Mouse (Mus musculus): ENCODE data around the gene Ifi27l2b.
"Not testable (repeated sequence)": the region's sequence is repeated elsewhere in the genome, so short reads cannot be mapped to it uniquely, and the experiment has no call there.

Ifi27l2b gene

GRCm38 (mm10) chr12:103487276-103487675 lies 30.3 kb upstream of the Ifi27l2b start:
- no peaks in the 10 kb centered on the region for H3K9me3 ChIP-seq (ENCODE audit: low read length)
- H3K4me1 ChIP-seq (replicated peaks; ENCODE audit: low read depth, low read length): peaks cover 3% of the 10 kb centered on the region; the same call in 1 of the 2 replicates
- TF ChIP-seq POU5F1 (IDR thresholded peaks at IDR 0.05; ENCODE audit: borderline replicate concordance, low read length) (no peak), CTCF (conservative IDR thresholded peaks at IDR 0.05; ENCODE audit: low read length) (no peak), NANOG (IDR thresholded peaks at IDR 0.05; ENCODE audit: borderline replicate concordance, low read length) (no peak)
- H3K36me3 ChIP-seq (ENCODE audit: insufficient read depth, low read length): no peaks in the 10 kb centered on the region
- no peak overlapping the region for H3K4me3 ChIP-seq (replicated peaks; ENCODE audit: low read length)
- no peaks in the 10 kb centered on the region for H3K27me3 ChIP-seq (ENCODE audit: insufficient read depth, low read length)

- H3K4me3 ChIP-seq (replicated peaks; ENCODE audit: low read length): no peak overlapping the region
- H3K27me3 ChIP-seq (ENCODE audit: insufficient read depth, low read length): no peaks in the 10 kb centered on the region
- peaks cover 3% of the 10 kb centered on the region; the same call in 1 of the 2 replicates for H3K4me1 ChIP-seq (replicated peaks; ENCODE audit: low read depth, low read length)
- no peaks in the 10 kb centered on the region for H3K9me3 ChIP-seq (ENCODE audit: low read length)
- H3K36me3 ChIP-seq (ENCODE audit: insufficient read depth, low read length): no peaks in the 10 kb centered on the region
- TF ChIP-seq POU5F1 (IDR thresholded peaks at IDR 0.05; ENCODE audit: borderline replicate concordance, low read length) (no peak), NANOG (IDR thresholded peaks at IDR 0.05; ENCODE audit: borderline replicate concordance, low read length) (no peak), CTCF (conservative IDR thresholded peaks at IDR 0.05; ENCODE audit: low read length) (no peak)
Observed at GRCm38 (mm10) chr12:103486726-103487125, 29.7 kb upstream of the Ifi27l2b start.

- not testable (repeated sequence) for H3K36me3 ChIP-seq (ENCODE audit: insufficient read depth, low read length); H3K4me1 ChIP-seq (replicated peaks; ENCODE audit: low read depth, low read length); H3K9me3 ChIP-seq (ENCODE audit: low read length); H3K27me3 ChIP-seq (ENCODE audit: insufficient read depth, low read length); H3K4me3 ChIP-seq (replicated peaks; ENCODE audit: low read length)
Observed at GRCm38 (mm10) chr12:103484200-103484972, 27.4 kb upstream of the Ifi27l2b start.

- TF ChIP-seq CTCF (conservative IDR thresholded peaks at IDR 0.05; ENCODE audit: low read length) (no peak), POU5F1 (IDR thresholded peaks at IDR 0.05; ENCODE audit: borderline replicate concordance, low read length) (no peak)
- no peaks in the 10 kb centered on the region for H3K27me3 ChIP-seq (ENCODE audit: insufficient read depth, low read length)
- H3K4me1 ChIP-seq (replicated peaks; ENCODE audit: low read depth, low read length): peaks cover 3% of the 10 kb centered on the region; the same call in 1 of the 2 replicates
- no peaks in the 10 kb centered on the region for H3K36me3 ChIP-seq (ENCODE audit: insufficient read depth, low read length)
- H3K9me3 ChIP-seq (ENCODE audit: low read length): no peaks in the 10 kb centered on the region
- H3K4me3 ChIP-seq (replicated peaks; ENCODE audit: low read length): no peak overlapping the region
Observed at GRCm38 (mm10) chr12:103482781-103483180, 25.8 kb upstream of the Ifi27l2b start.

GRCm38 (mm10) chr12:103481671-103482070 lies 24.6 kb upstream of the Ifi27l2b start:
- TF ChIP-seq NANOG (IDR thresholded peaks at IDR 0.05; ENCODE audit: borderline replicate concordance, low read length) (no peak), POU5F1 (IDR thresholded peaks at IDR 0.05; ENCODE audit: borderline replicate concordance, low read length) (no peak), CTCF (conservative IDR thresholded peaks at IDR 0.05; ENCODE audit: low read length) (no peak)
- Histone ChIP-seq H3K4me3 (replicated peaks; ENCODE audit: low read length) (no peak overlapping the region), H3K36me3 (ENCODE audit: insufficient read depth, low read length) (no peaks in the 10 kb centered on the region), H3K27me3 (ENCODE audit: insufficient read depth, low read length) (no peaks in the 10 kb centered on the region), H3K4me1 (replicated peaks; ENCODE audit: low read depth, low read length) (peaks cover 3% of the 10 kb centered on the region; the same call in 1 of the 2 replicates), H3K9me3 (ENCODE audit: low read length) (no peaks in the 10 kb centered on the region)

- no peak overlapping the region for H3K4me3 ChIP-seq (replicated peaks; ENCODE audit: low read length)
- TF ChIP-seq NANOG (IDR thresholded peaks at IDR 0.05; ENCODE audit: borderline replicate concordance, low read length): no peak
- no peak for TF ChIP-seq POU5F1 (IDR thresholded peaks at IDR 0.05; ENCODE audit: borderline replicate concordance, low read length)
- no peak for TF ChIP-seq CTCF (conservative IDR thresholded peaks at IDR 0.05; ENCODE audit: low read length)
- H3K27me3 ChIP-seq (ENCODE audit: insufficient read depth, low read length): no peaks in the 10 kb centered on the region
- no peaks in the 10 kb centered on the region for H3K4me1 ChIP-seq (replicated peaks; ENCODE audit: low read depth, low read length)
- no peaks in the 10 kb centered on the region for H3K36me3 ChIP-seq (ENCODE audit: insufficient read depth, low read length)
- no peaks in the 10 kb centered on the region for H3K9me3 ChIP-seq (ENCODE audit: low read length)
Observed at GRCm38 (mm10) chr12:103477461-103478015, 20.5 kb upstream of the Ifi27l2b start.

GRCm38 (mm10) chr12:103476779-103477389 lies 19.9 kb upstream of the Ifi27l2b start:
- no peaks in the 10 kb centered on the region for H3K36me3 ChIP-seq (ENCODE audit: insufficient read depth, low read length)
- no peaks in the 10 kb centered on the region for H3K4me1 ChIP-seq (replicated peaks; ENCODE audit: low read depth, low read length)
- H3K27me3 ChIP-seq (ENCODE audit: insufficient read depth, low read length): no peaks in the 10 kb centered on the region
- no peak overlapping the region for H3K4me3 ChIP-seq (replicated peaks; ENCODE audit: low read length)
- TF ChIP-seq NANOG (IDR thresholded peaks at IDR 0.05; ENCODE audit: borderline replicate concordance, low read length) (no peak), CTCF (conservative IDR thresholded peaks at IDR 0.05; ENCODE audit: low read length) (no peak), POU5F1 (IDR thresholded peaks at IDR 0.05; ENCODE audit: borderline replicate concordance, low read length) (no peak)
- H3K9me3 ChIP-seq (ENCODE audit: low read length): no peaks in the 10 kb centered on the region

GRCm38 (mm10) chr12:103474481-103474880 lies 17.5 kb upstream of the Ifi27l2b start:
- Histone ChIP-seq H3K4me3 (replicated peaks; ENCODE audit: low read length) (no peak overlapping the region), H3K4me1 (replicated peaks; ENCODE audit: low read depth, low read length) (no peaks in the 10 kb centered on the region), H3K27me3 (ENCODE audit: insufficient read depth, low read length) (no peaks in the 10 kb centered on the region), H3K9me3 (ENCODE audit: low read length) (peaks cover 19% of the 10 kb centered on the region), H3K36me3 (ENCODE audit: insufficient read depth, low read length) (no peaks in the 10 kb centered on the region)
- TF ChIP-seq NANOG (IDR thresholded peaks at IDR 0.05; ENCODE audit: borderline replicate concordance, low read length) (no peak), POU5F1 (IDR thresholded peaks at IDR 0.05; ENCODE audit: borderline replicate concordance, low read length) (no peak), CTCF (conservative IDR thresholded peaks at IDR 0.05; ENCODE audit: low read length) (no peak)

GRCm38 (mm10) chr12:103456727-103457126 lies 296 bp downstream of the Ifi27l2b start:
- H3K4me3 ChIP-seq (replicated peaks; ENCODE audit: low read length); H3K4me1 ChIP-seq (replicated peaks; ENCODE audit: low read depth, low read length); H3K27me3 ChIP-seq (ENCODE audit: insufficient read depth, low read length); H3K9me3 ChIP-seq (ENCODE audit: low read length); H3K36me3 ChIP-seq (ENCODE audit: insufficient read depth, low read length): not testable (repeated sequence)
